Mouse (Mus musculus) forebrain, embryonic 13.5 days (tissue): ENCODE data around the gene Ttc7. TPM values are rescaled to one million over a fixed set of nuclear protein-coding genes. Genes with fewer than 3 reads are reported as not detected.
A peak's percentile ranks its signal among the peaks of the same experiment; 100 is the strongest.

Experiments
- ATAC-seq: fragments of 200-750 bp; cut with Nextera tagmentation; 2 replicates; pipeline ENCODE4 v1.8.0; 2017
- H3K27ac ChIP-seq: fragments of 300-500 bp; sonication (generic); 2 replicates; pipeline ENCODE4 v1.5.1; 2015; ENCODE audit warnings: inconsistent platforms, mild to moderate bottlenecking, moderate library complexity
- H3K27me3 ChIP-seq: fragments of 300-500 bp; sonication (generic); 2 replicates; pipeline ENCODE4 v1.6.1; 2015; ENCODE audit warnings: mild to moderate bottlenecking, inconsistent platforms
- H3K36me3 ChIP-seq: fragments of 300-500 bp; sonication (generic); 2 replicates; pipeline ENCODE4 v1.6.1; 2015; ENCODE audit warnings: mild to moderate bottlenecking, inconsistent platforms; ENCODE audit not compliant: poor library complexity, severe bottlenecking
- H3K4me1 ChIP-seq: fragments of 300-500 bp; sonication (generic); 2 replicates; pipeline ENCODE4 v1.6.1; 2015; ENCODE audit warnings: inconsistent platforms
- H3K4me2 ChIP-seq: fragments of 300-500 bp; sonication (generic); 2 replicates; pipeline ENCODE4 v1.6.1; 2015; ENCODE audit warnings: inconsistent platforms, mild to moderate bottlenecking, moderate library complexity
- H3K4me3 ChIP-seq: fragments of 300-500 bp; sonication (generic); 2 replicates; pipeline ENCODE4 v1.5.1; 2015; ENCODE audit warnings: mild to moderate bottlenecking, inconsistent platforms
- H3K9ac ChIP-seq: fragments of 300-500 bp; sonication (generic); 2 replicates; pipeline ENCODE4 v1.6.1; 2015; ENCODE audit warnings: mild to moderate bottlenecking, inconsistent platforms
- H3K9me3 ChIP-seq: fragments of 300-500 bp; sonication (generic); replicated peaks from 2 replicates; pipeline ENCODE4 v1.6.1; 2016; ENCODE audit warnings: inconsistent platforms
- WGBS: fragments of 180-500 bp; shearing (Covaris S2); methylation state at CpG from one replicate; pipeline ENCODE4 v1.1.7; 2015; 5-methylcytosine and 5-hydroxymethylcytosine counted together
- polyA plus RNA-seq: library from polyadenylated mRNA; unstranded; fragments of >200 nt; fragmentation: Nextera tagmentation; extraction: Ambion mirVana; gene quantifications from 2 replicates; pipeline ENCODE4 v1.2.1, GENCODE M21; 2015

Ttc7 gene
- polyA plus RNA-seq, 1 experiment from 2014 or later = 5.1 TPM

GRCm38 (mm10) chr17:87306746-87307145 is 24.1 kb downstream of the Ttc7 start:
- 75% methylated on average over 8 of the region's 8 CpGs for WGBS
- H3K4me3 ChIP-seq = no peak overlapping the region
- no peaks in the 10 kb centered on the region for H3K36me3 ChIP-seq
- no peak for ATAC-seq
- H3K27me3 ChIP-seq = no peaks in the 10 kb centered on the region
- H3K4me1 ChIP-seq = no peaks in the 10 kb centered on the region
- no peaks in the 10 kb centered on the region for H3K9me3 ChIP-seq
- no peak overlapping the region for H3K9ac ChIP-seq
- no peak overlapping the region for H3K27ac ChIP-seq
- no peak overlapping the region for H3K4me2 ChIP-seq

- Histone ChIP-seq H3K27me3 (no peaks in the 10 kb centered on the region), H3K9ac (peak overlapping the region; percentile 26; the same call in 1 of the 2 replicates), H3K4me3 (no peak overlapping the region), H3K4me2 (no peak overlapping the region), H3K4me1 (0 out of 2 replicates have a peak, but pooled peaks cover 3% of the 10 kb centered on the region), H3K9me3 (no peaks in the 10 kb centered on the region), H3K36me3 (no peaks in the 10 kb centered on the region), H3K27ac (no peak overlapping the region)
- 80% methylated on average over 12 of the region's 12 CpGs for WGBS
- no peak for ATAC-seq
These were observed 26.5 kb downstream of the Ttc7 start for GRCm38 (mm10) chr17:87309073-87309788.

GRCm38 (mm10) chr17:87310497-87310896 is 27.8 kb downstream of the Ttc7 start:
- H3K27ac ChIP-seq = no peak overlapping the region
- H3K36me3 ChIP-seq = no peaks in the 10 kb centered on the region
- no peaks in the 10 kb centered on the region for H3K27me3 ChIP-seq
- no peak overlapping the region for H3K4me2 ChIP-seq
- peaks cover 11% of the 10 kb centered on the region; the same call in 1 of the 2 replicates for H3K4me1 ChIP-seq
- no peak overlapping the region for H3K9ac ChIP-seq
- no peak overlapping the region for H3K4me3 ChIP-seq
- no peaks in the 10 kb centered on the region for H3K9me3 ChIP-seq
- 86% methylated on average over 7 of the region's 7 CpGs for WGBS
- ATAC-seq = no peak

- WGBS = 25% methylated on average over 12 of the region's 12 CpGs
- no peaks in the 10 kb centered on the region for H3K36me3 ChIP-seq
- no peak overlapping the region for H3K27ac ChIP-seq
- no peak overlapping the region for H3K4me2 ChIP-seq
- H3K27me3 ChIP-seq = no peaks in the 10 kb centered on the region
- ATAC-seq = no peak
- no peak overlapping the region for H3K9ac ChIP-seq
- no peaks in the 10 kb centered on the region for H3K9me3 ChIP-seq
- H3K4me3 ChIP-seq = no peak overlapping the region
- peaks cover 11% of the 10 kb centered on the region; the same call in 1 of the 2 replicates for H3K4me1 ChIP-seq
These were observed 29.7 kb downstream of the Ttc7 start for GRCm38 (mm10) chr17:87312351-87312750.

GRCm38 (mm10) chr17:87312924-87313870 is 30.5 kb downstream of the Ttc7 start:
- no peaks in the 10 kb centered on the region for H3K36me3 ChIP-seq
- ATAC-seq = no peak
- H3K9ac ChIP-seq = no peak overlapping the region
- H3K27me3 ChIP-seq = no peaks in the 10 kb centered on the region
- H3K4me2 ChIP-seq = no peak overlapping the region
- H3K4me1 ChIP-seq = peaks cover 11% of the 10 kb centered on the region; the same call in 1 of the 2 replicates
- 65% methylated on average over 18 of the region's 18 CpGs for whole genome bisulfite sequencing
- 0 out of 2 replicates have a peak overlapping the region, but pooled peaks have one; percentile 31 for H3K27ac ChIP-seq
- no peaks in the 10 kb centered on the region for H3K9me3 ChIP-seq
- H3K4me3 ChIP-seq = no peak overlapping the region

- Histone ChIP-seq H3K36me3 (no peaks in the 10 kb centered on the region), H3K9ac (no peak overlapping the region), H3K9me3 (no peaks in the 10 kb centered on the region), H3K4me3 (no peak overlapping the region), H3K27me3 (no peaks in the 10 kb centered on the region), H3K4me1 (peaks cover 11% of the 10 kb centered on the region; the same call in 1 of the 2 replicates), H3K27ac (no peak overlapping the region), H3K4me2 (no peak overlapping the region)
- ATAC-seq = no peak; the same call in 1 of the 2 replicates
- 81% methylated on average over 8 of the region's 8 CpGs for WGBS
These were observed 31.4 kb downstream of the Ttc7 start for GRCm38 (mm10) chr17:87314121-87314520.

- no peaks in the 10 kb centered on the region for H3K9me3 ChIP-seq
- WGBS = 57% methylated on average over 5 of the region's 5 CpGs
- no peak overlapping the region for H3K27ac ChIP-seq
- H3K4me2 ChIP-seq = peak overlapping the region; percentile 17; the same call in 1 of the 2 replicates
- no peaks in the 10 kb centered on the region for H3K36me3 ChIP-seq
- no peak overlapping the region for H3K9ac ChIP-seq
- peak; percentile 65 for ATAC-seq
- peaks cover 11% of the 10 kb centered on the region; the same call in 1 of the 2 replicates for H3K4me1 ChIP-seq
- H3K27me3 ChIP-seq = no peaks in the 10 kb centered on the region
- no peak overlapping the region for H3K4me3 ChIP-seq
These were observed 31.9 kb downstream of the Ttc7 start for GRCm38 (mm10) chr17:87314530-87314946.

- H3K36me3 ChIP-seq = no peaks in the 10 kb centered on the region
- no peak overlapping the region for H3K9ac ChIP-seq
- H3K4me3 ChIP-seq = no peak overlapping the region
- H3K4me1 ChIP-seq = peaks cover 11% of the 10 kb centered on the region; the same call in 1 of the 2 replicates
- no peaks in the 10 kb centered on the region for H3K27me3 ChIP-seq
- H3K9me3 ChIP-seq = no peaks in the 10 kb centered on the region
- ATAC-seq = peak; percentile 83
- 8% methylated on average over 9 of the region's 9 CpGs for WGBS
- no peak overlapping the region for H3K27ac ChIP-seq
- H3K4me2 ChIP-seq = peak overlapping the region; percentile 17
These were observed 32.4 kb downstream of the Ttc7 start for GRCm38 (mm10) chr17:87315021-87315531.

- no peak for ATAC-seq
These were observed 33.4 kb downstream of the Ttc7 start for GRCm38 (mm10) chr17:87315891-87316763.

GRCm38 (mm10) chr17:87317271-87317670 is 34.6 kb downstream of the Ttc7 start:
- Histone ChIP-seq H3K4me3 (no peak overlapping the region), H3K9me3 (no peaks in the 10 kb centered on the region), H3K27ac (no peak overlapping the region), H3K36me3 (no peaks in the 10 kb centered on the region; the same call in 1 of the 2 replicates), H3K27me3 (no peaks in the 10 kb centered on the region), H3K4me1 (peaks cover 11% of the 10 kb centered on the region; the same call in 1 of the 2 replicates), H3K9ac (no peak overlapping the region), H3K4me2 (no peak overlapping the region)
- WGBS = 27% methylated on average over 6 of the region's 6 CpGs
- no peak for ATAC-seq

More at GRCm38 (mm10) chr17:87315891-87316763, 33.4 kb downstream of the Ttc7 start:
- H3K4me1 ChIP-seq = peaks cover 11% of the 10 kb centered on the region; the same call in 1 of the 2 replicates
- no peaks in the 10 kb centered on the region for H3K9me3 ChIP-seq
- H3K36me3 ChIP-seq = no peaks in the 10 kb centered on the region
- H3K27me3 ChIP-seq = no peaks in the 10 kb centered on the region
- no peak overlapping the region for H3K9ac ChIP-seq
- no peak overlapping the region for H3K4me3 ChIP-seq
- 79% methylated on average over 23 of the region's 23 CpGs for WGBS
- H3K27ac ChIP-seq = no peak overlapping the region
- H3K4me2 ChIP-seq = no peak overlapping the region

GRCm38 (mm10) chr17:87317947-87318346 is 35.3 kb downstream of the Ttc7 start:
- no peak for ATAC-seq
- WGBS = 73% methylated on average over 7 of the region's 9 CpGs
- Histone ChIP-seq H3K27me3 (no peaks in the 10 kb centered on the region), H3K9ac (no peak overlapping the region), H3K4me1 (peaks cover 11% of the 10 kb centered on the region; the same call in 1 of the 2 replicates), H3K36me3 (no peaks in the 10 kb centered on the region; the same call in 1 of the 2 replicates), H3K4me3 (no peak overlapping the region), H3K4me2 (no peak overlapping the region), H3K27ac (no peak overlapping the region), H3K9me3 (no peaks in the 10 kb centered on the region)
